Mouse (Mus musculus) cerebellum, adult 2 months (tissue): ENCODE results near the gene Gm47955.

ENCODE experiments used
- CTCF ChIP-seq: fragments of 200-500 bp; IDR thresholded peaks from 2 replicates; pipeline ENCODE4 v1.5.1; 2011; ENCODE audit warnings: low read depth, mild to moderate bottlenecking, control low read depth, low read length, moderate library complexity, borderline replicate concordance; ENCODE audit not compliant: insufficient read depth
- POLR2A ChIP-seq: fragments of 200-500 bp; IDR thresholded peaks from 2 replicates; pipeline ENCODE4 v1.6.1; 2011; ENCODE audit warnings: low read length, control low read depth, borderline replicate concordance; ENCODE audit not compliant: insufficient read depth

DNA sequence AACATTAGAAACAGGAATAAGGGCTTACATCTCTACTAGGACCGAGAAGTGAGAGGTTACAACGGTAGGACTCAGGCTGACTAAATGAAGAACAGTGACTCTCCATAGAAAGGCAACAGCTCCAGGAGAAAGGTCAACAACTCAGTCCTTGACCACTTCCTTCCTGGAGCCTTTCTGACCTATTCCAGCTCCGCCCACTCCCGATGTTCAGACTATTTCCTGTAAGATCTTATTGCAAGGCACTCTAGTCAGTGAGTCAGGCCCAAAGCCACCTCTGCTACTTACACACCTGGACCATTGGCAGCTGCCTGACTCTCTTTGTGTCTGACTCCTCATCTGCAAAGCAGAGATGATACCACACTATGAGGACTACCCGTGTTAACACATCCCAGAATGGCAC lies 15.7 kb downstream of the Gm47955 start:
- TF ChIP-seq CTCF = no peak
- TF ChIP-seq POLR2A = no peak
